ENCODE assay signal across 8 mouse cellular contexts in the genomic region with DNA sequence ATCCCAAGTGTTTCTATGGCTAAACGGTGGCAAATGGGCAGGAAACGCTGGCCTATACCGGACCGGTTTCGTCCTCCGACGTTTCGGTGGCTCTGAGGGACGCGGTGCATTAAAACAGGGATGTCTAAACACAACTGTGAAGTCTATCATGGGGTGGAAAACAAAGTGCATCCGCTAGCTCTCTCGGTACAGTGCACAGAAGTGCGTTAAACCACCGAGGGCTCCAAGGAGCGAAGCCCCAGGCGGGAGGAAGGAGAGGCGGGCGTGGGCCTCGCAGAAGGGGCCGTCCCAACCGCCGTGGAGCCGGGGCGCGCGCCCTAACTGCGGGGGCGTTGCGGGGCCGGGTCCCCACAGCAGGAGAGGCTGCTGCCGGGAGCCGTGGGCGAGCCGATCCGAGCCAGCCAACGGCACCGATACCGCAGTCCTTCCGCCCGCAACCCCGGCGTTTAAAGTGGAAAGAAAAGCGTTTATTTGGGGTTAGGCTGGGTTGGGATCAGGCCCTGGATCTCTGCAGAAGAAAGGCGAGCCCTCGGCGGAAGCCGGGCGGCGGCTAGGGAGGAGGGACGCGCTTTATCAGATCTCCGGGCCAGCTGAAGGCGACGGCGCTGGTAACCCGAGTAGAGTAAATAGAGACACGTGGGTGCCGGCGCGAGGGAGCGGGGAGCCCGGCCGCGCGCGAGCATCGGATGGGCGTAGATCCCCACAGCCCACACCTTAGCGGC. TPM values are rescaled to one million over a fixed set of nuclear protein-coding genes. Genes with fewer than 3 reads are reported as not detected.
DNase-seq lines count a peak whose midpoint lies in the region; ATAC-seq and TF ChIP-seq lines count a peak whose summit lies in the region.

No protein-coding gene starts in this region.

- 0 out of 2 replicates have a peak, but pooled peaks have one; percentile 31 for ATAC-seq in intestine, postnatal 0 days
- peak; percentile 74 for ATAC-seq in lung, embryonic 16.5 days (ENCODE audit: low read depth)

- no peaks in the 10 kb centered on the region for H3K9me3 ChIP-seq in intestine, postnatal 0 days (ENCODE audit: control insufficient read depth)
- H3K9me3 ChIP-seq in lung, embryonic 16.5 days (ENCODE audit: control insufficient read depth, low read length) = no peaks in the 10 kb centered on the region

- no peak for TF ChIP-seq CTCF in intestine, postnatal 0 days (IDR thresholded peaks at IDR 0.05; ENCODE audit: low read depth)

- H3K4me3 ChIP-seq in intestine, postnatal 0 days (ENCODE audit: low read depth, low read length) = peak overlapping the region; percentile 48
- peak overlapping the region; percentile 67 for H3K4me3 ChIP-seq in lung, embryonic 16.5 days (ENCODE audit: low read length)

- intact Hi-C loops in gastrocnemius, postnatal 14 days (cut with DNase I; ENCODE audit: low total_unique reads) = no loop called here

- H3K9ac ChIP-seq in intestine, postnatal 0 days (ENCODE audit: low read depth, low read length) = no peak overlapping the region
- H3K9ac ChIP-seq in lung, embryonic 16.5 days (ENCODE audit: low read length) = peak overlapping the region; percentile 75

- H3K27me3 ChIP-seq in intestine, postnatal 0 days (replicated peaks; ENCODE audit: control insufficient read depth, insufficient read depth, low read length) = peaks cover 91% of the 10 kb centered on the region
- H3K27me3 ChIP-seq in lung, embryonic 16.5 days (ENCODE audit: control insufficient read depth, insufficient read depth, low read depth, low read length) = peaks cover 30% of the 10 kb centered on the region

- 0 out of 2 replicates have a peak, but pooled peaks cover 4% of the 10 kb centered on the region for H3K4me1 ChIP-seq in intestine, postnatal 0 days (replicated peaks; ENCODE audit: control insufficient read depth, insufficient read depth, low read length)
- H3K4me1 ChIP-seq in lung, embryonic 16.5 days (replicated peaks; ENCODE audit: control insufficient read depth, insufficient read depth, low read length) = peaks cover 27% of the 10 kb centered on the region

- peak overlapping the region; percentile 81 for H3K4me2 ChIP-seq in intestine, postnatal 0 days (replicated peaks; ENCODE audit: low read depth)
- peak overlapping the region; percentile 98 for H3K4me2 ChIP-seq in lung, embryonic 16.5 days (ENCODE audit: low read depth, low read length)

- under 1% methylated on average over 69 of the region's 69 CpGs for WGBS in intestine, postnatal 0 days
- WGBS in lung, embryonic 16.5 days = under 1% methylated on average over 69 of the region's 69 CpGs

- H3K36me3 ChIP-seq in intestine, postnatal 0 days (ENCODE audit: control insufficient read depth, insufficient read depth) = no peaks in the 10 kb centered on the region
- no peaks in the 10 kb centered on the region for H3K36me3 ChIP-seq in lung, embryonic 16.5 days (ENCODE audit: control insufficient read depth, insufficient read depth, low read length)

- peak; percentile 32 for DNase-seq in kidney, adult 18-20 months
- no peak for DNase-seq in kidney, adult 11 months
- peak; percentile 77 for DNase-seq in adrenal gland, postnatal 10 days
- peak; percentile 50 for DNase-seq in gastrocnemius, postnatal 14 days
- peak; percentile 30 for DNase-seq in ovary, postnatal 10 days (ENCODE audit: low spot score)
- peak; percentile 54 for DNase-seq in yolk sac, embryonic 10.5 days (ENCODE audit: low spot score)

- H3K27ac ChIP-seq in intestine, postnatal 0 days (ENCODE audit: low read depth, low read length) = no peak overlapping the region
- peak overlapping the region; percentile 1; the same call in 1 of the 2 replicates for H3K27ac ChIP-seq in lung, embryonic 16.5 days (ENCODE audit: low read length)

RNA-seq across cellular contexts. Expression of a gene that starts 1.7 kb away (rescaled TPM):
- total RNA-seq in adrenal gland, postnatal 10 days (2021) = 1 to 10 TPM; 9.8 TPM
- total RNA-seq in gastrocnemius, postnatal 14 days (2021) = under 1 TPM; 0.16 to 0.41 TPM
- polyA plus RNA-seq in intestine, postnatal 0 days (2015; fragmentation: Nextera tagmentation; extraction: Ambion mirVana) = 0.25 and 0.27 TPM in 2 replicates
- 16.9 and 18.1 TPM in 2 replicates for polyA plus RNA-seq in lung, embryonic 16.5 days (2015; fragmentation: Nextera tagmentation; extraction: Ambion mirVana)

Comparison
In these comparisons a context has a peak if more than half of its experiments do, and no peak if none do; other contexts are left out.
1. RNA of a gene that starts 1.7 kb away (total RNA-seq): 9.8 TPM in adrenal gland, postnatal 10 days; 0.16 to 0.41 TPM in gastrocnemius, postnatal 14 days; every median in the first group is over 4 times any median in the second.